Mouse (Mus musculus): ENCODE measurements at regions not wholly inside any gene's neighbourhood (a gene's known extent, or its start where the extent isn't known, plus 50 kb on each side); places are given as distances from the start of the nearest gene placed in this dataset.

- no peak for TF ChIP-seq GABPA (IDR thresholded peaks at IDR 0.05; ENCODE audit: low read depth, low read length)
- TF ChIP-seq ZMIZ1 (IDR thresholded peaks at IDR 0.05; ENCODE audit: low read depth, low read length), result no peak
- TF ChIP-seq NELFE (IDR thresholded peaks at IDR 0.05; ENCODE audit: low read depth, low read length), result no peak
- no peak for TF ChIP-seq ZKSCAN1 (IDR thresholded peaks at IDR 0.05; ENCODE audit: low read depth, low read length)
- TF ChIP-seq POLR2A (IDR thresholded peaks at IDR 0.05; ENCODE audit: control insufficient read depth in 1 of 2, insufficient read depth in 1 of 2, low read depth in 1 of 2, low read length in 2 of 2, poor library complexity in 1 of 2), result no peak
- TF ChIP-seq MXI1 (IDR thresholded peaks at IDR 0.05; ENCODE audit: low read depth, low read length), result no peak
- TF ChIP-seq CHD2 (IDR thresholded peaks at IDR 0.05; ENCODE audit: low read length), result no peak
- TF ChIP-seq MEF2A (IDR thresholded peaks at IDR 0.05; ENCODE audit: extremely low read depth, insufficient replicate concordance, low read depth, low read length, poor library complexity, severe bottlenecking), result no peak
- no peak for TF ChIP-seq MAX (IDR thresholded peaks at IDR 0.05; ENCODE audit: low read length)
- TF ChIP-seq TAL1 (IDR thresholded peaks at IDR 0.05; ENCODE audit: low read length), result no peak
- no peak for TF ChIP-seq ELF1 (IDR thresholded peaks at IDR 0.05; ENCODE audit: low read depth, low read length)
Measured at GRCm38 (mm10) chr11:13885775-13886174, 713.3 kb upstream of the Pom121l12 start.

GRCm38 (mm10) chr11:13893301-13893700 is 705.8 kb upstream of the Pom121l12 start:
- no peak for TF ChIP-seq TCF12 (IDR thresholded peaks at IDR 0.05; ENCODE audit: low read depth, low read length)
- TF ChIP-seq MYB (IDR thresholded peaks at IDR 0.05; ENCODE audit: low read depth, low read length), result no peak
- TF ChIP-seq BHLHE40 (IDR thresholded peaks at IDR 0.05; ENCODE audit: borderline replicate concordance, low read depth, low read length), result no peak
- no peak for TF ChIP-seq ZNF384 (IDR thresholded peaks at IDR 0.05; ENCODE audit: low read depth, low read length)
- TF ChIP-seq JUND (IDR thresholded peaks at IDR 0.05; ENCODE audit: low read depth, low read length), result no peak
- no peak for TF ChIP-seq RAD21 (IDR thresholded peaks at IDR 0.05; ENCODE audit: low read depth, low read length)
- no peak for TF ChIP-seq KAT2A (conservative IDR thresholded peaks at IDR 0.05; ENCODE audit: low read depth, low read length)
- TF ChIP-seq CHD1 (IDR thresholded peaks at IDR 0.05; ENCODE audit: low read depth, low read length), result no peak
- TF ChIP-seq GATA1 (IDR thresholded peaks at IDR 0.05; ENCODE audit: low read depth, low read length), result no peak
- TF ChIP-seq ZC3H11A (IDR thresholded peaks at IDR 0.05; ENCODE audit: low read depth, low read length), result no peak
- TF ChIP-seq POLR2AphosphoS2 (IDR thresholded peaks at IDR 0.05; ENCODE audit: low read length), result no peak
- no peak for TF ChIP-seq POLR2A (IDR thresholded peaks at IDR 0.05; ENCODE audit: control insufficient read depth in 1 of 2, insufficient read depth in 1 of 2, low read depth in 1 of 2, low read length in 2 of 2, poor library complexity in 1 of 2)
- no peak for TF ChIP-seq CHD2 (IDR thresholded peaks at IDR 0.05; ENCODE audit: low read length)
- no peak for TF ChIP-seq ETS1 (IDR thresholded peaks at IDR 0.05; ENCODE audit: low read depth, low read length)
- no peak for TF ChIP-seq MEF2A (IDR thresholded peaks at IDR 0.05; ENCODE audit: extremely low read depth, insufficient replicate concordance, low read depth, low read length, poor library complexity, severe bottlenecking)
- TF ChIP-seq MXI1 (IDR thresholded peaks at IDR 0.05; ENCODE audit: low read depth, low read length), result no peak
- TF ChIP-seq MAX (IDR thresholded peaks at IDR 0.05; ENCODE audit: low read length), result no peak
- Histone ChIP-seq H3K27ac (ENCODE audit: control insufficient read depth, low read depth, low read length) (no peak overlapping the region), H3K27me3 (ENCODE audit: control insufficient read depth in 1 of 2, insufficient read depth in 2 of 2, low read length in 2 of 2) (no peaks in the 10 kb centered on the region), H3K9me3 (replicated peaks; ENCODE audit: insufficient read depth, low read length) (no peaks in the 10 kb centered on the region), H3K9ac (ENCODE audit: control insufficient read depth, low read depth, low read length, poor library complexity, severe bottlenecking) (no peak overlapping the region), H3K36me3 (ENCODE audit: control insufficient read depth in 1 of 2, insufficient read depth in 2 of 2, low read length in 2 of 2) (no peaks in the 10 kb centered on the region), H3K4me1 (ENCODE audit: control insufficient read depth in 1 of 2, insufficient read depth in 2 of 2, low read length in 2 of 2) (no peaks in the 10 kb centered on the region), H3K4me3 (ENCODE audit: control insufficient read depth in 1 of 2, insufficient read depth in 1 of 2, low read depth in 2 of 2, low read length in 2 of 2) (no peak overlapping the region), H3K79me2 (ENCODE audit: control insufficient read depth, insufficient read depth, low read length, poor library complexity) (no peaks in the 10 kb centered on the region)
- peak; percentile 53 for DNase-seq (ENCODE audit: low read depth, low spot score)

More at GRCm38 (mm10) chr11:13885775-13886174, 713.3 kb upstream of the Pom121l12 start:
- DNase-seq (ENCODE audit: low read depth, low spot score), result no peak
- Histone ChIP-seq H3K4me1 (ENCODE audit: control insufficient read depth in 1 of 2, insufficient read depth in 2 of 2, low read length in 2 of 2) (no peaks in the 10 kb centered on the region), H3K27ac (ENCODE audit: control insufficient read depth, low read depth, low read length) (no peak overlapping the region), H3K79me2 (ENCODE audit: control insufficient read depth, insufficient read depth, low read length, poor library complexity) (no peaks in the 10 kb centered on the region), H3K27me3 (ENCODE audit: control insufficient read depth in 1 of 2, insufficient read depth in 2 of 2, low read length in 2 of 2) (no peaks in the 10 kb centered on the region), H3K9me3 (replicated peaks; ENCODE audit: insufficient read depth, low read length) (no peaks in the 10 kb centered on the region), H3K4me3 (ENCODE audit: control insufficient read depth in 1 of 2, insufficient read depth in 1 of 2, low read depth in 2 of 2, low read length in 2 of 2) (no peak overlapping the region), H3K9ac (ENCODE audit: control insufficient read depth, low read depth, low read length, poor library complexity, severe bottlenecking) (no peak overlapping the region), H3K36me3 (ENCODE audit: control insufficient read depth in 1 of 2, insufficient read depth in 2 of 2, low read length in 2 of 2) (no peaks in the 10 kb centered on the region)
